Mouse (Mus musculus): Measurements from ENCODE around the gene Ddias. TPM values are rescaled to one million over a fixed set of nuclear protein-coding genes. Genes with fewer than 3 reads are reported as not detected.
A peak's percentile ranks its signal among the peaks of the same experiment; 100 is the strongest.

Gene Ddias
- polyA plus RNA-seq, 2 experiments: 4.0 to 11.4 TPM

GRCm38 (mm10) chr7:92897021-92897420, 23.0 kb upstream of the Ddias start:
- WGBS (ENCODE audit: insufficient replicate concordance): 45% methylated on average over 2 of the region's 2 CpGs
- DNase-seq (ENCODE audit: low read depth in 3 of 3, low spot score in 3 of 3): no peak
- Histone ChIP-seq H3K4me2 (ENCODE audit: low read depth) (no peak overlapping the region), H3K4me3 (ENCODE audit: insufficient read depth in 1 of 2, low read depth in 2 of 2, low read length in 2 of 2) (no peak overlapping the region), H3K4me1 (replicated peaks; ENCODE audit: control insufficient read depth in 2 of 2, insufficient read depth in 2 of 2, low read length in 1 of 2) (no peaks in the 10 kb centered on the region), H3K36me3 (replicated peaks; ENCODE audit: control insufficient read depth, insufficient read depth, low read depth) (no peaks in the 10 kb centered on the region), H3K9me3 (ENCODE audit: control insufficient read depth, low read length) (no peaks in the 10 kb centered on the region), H3K27me3 (ENCODE audit: control insufficient read depth, insufficient read depth, low read length) (no peaks in the 10 kb centered on the region), H3K9ac (replicated peaks) (no peak overlapping the region), H3K27ac (no peak overlapping the region)
- TF ChIP-seq EP300 (IDR thresholded peaks at IDR 0.05; ENCODE audit: low read depth) (no peak), CTCF (IDR thresholded peaks at IDR 0.05; ENCODE audit: low read depth) (peak; percentile 51)
- no peak for ATAC-seq (ENCODE audit: insufficient read depth)

GRCm38 (mm10) chr7:92896036-92896435, 22.0 kb upstream of the Ddias start:
- H3K9ac ChIP-seq (replicated peaks): no peak overlapping the region
- no peak overlapping the region for H3K4me3 ChIP-seq (ENCODE audit: insufficient read depth in 1 of 2, low read depth in 2 of 2, low read length in 2 of 2)
- H3K9me3 ChIP-seq (ENCODE audit: control insufficient read depth, low read length): no peaks in the 10 kb centered on the region
- TF ChIP-seq CTCF (IDR thresholded peaks at IDR 0.05; ENCODE audit: low read depth) (no peak), EP300 (IDR thresholded peaks at IDR 0.05; ENCODE audit: low read depth) (no peak)
- no peaks in the 10 kb centered on the region for H3K36me3 ChIP-seq (replicated peaks; ENCODE audit: control insufficient read depth, insufficient read depth, low read depth)
- H3K27me3 ChIP-seq (ENCODE audit: control insufficient read depth, insufficient read depth, low read length): no peaks in the 10 kb centered on the region
- no peak for ATAC-seq (ENCODE audit: insufficient read depth)
- no peak overlapping the region for H3K4me2 ChIP-seq (ENCODE audit: low read depth)
- H3K4me1 ChIP-seq (replicated peaks; ENCODE audit: control insufficient read depth in 2 of 2, insufficient read depth in 2 of 2, low read length in 1 of 2): no peaks in the 10 kb centered on the region
- WGBS (ENCODE audit: insufficient replicate concordance): 59% methylated on average over 5 of the region's 5 CpGs
- no peak overlapping the region for H3K27ac ChIP-seq
- no peak for DNase-seq (ENCODE audit: low read depth in 3 of 3, low spot score in 3 of 3)

DNA sequence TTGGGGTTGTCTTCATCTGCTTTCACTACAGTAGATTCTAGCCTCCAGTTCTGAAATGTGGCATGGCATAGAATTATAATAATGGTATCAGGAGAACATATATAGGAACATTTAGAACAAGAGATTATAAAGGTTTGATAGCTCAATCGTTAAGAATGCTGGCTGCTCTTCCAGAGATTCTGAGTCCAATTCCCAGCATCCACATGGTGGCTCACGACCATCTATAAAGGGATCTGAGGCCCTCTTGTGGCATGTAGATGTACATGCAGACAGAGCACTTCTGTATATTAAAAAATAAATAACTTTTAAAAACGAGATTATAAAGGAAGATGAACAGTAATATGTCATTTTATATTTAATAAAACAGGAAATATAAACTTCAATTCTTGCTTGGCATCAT, 19.4 kb upstream of the Ddias start:
- Histone ChIP-seq H3K27ac (no peak overlapping the region), H3K9ac (replicated peaks) (no peak overlapping the region), H3K9me3 (ENCODE audit: control insufficient read depth, low read length) (no peaks in the 10 kb centered on the region), H3K4me2 (ENCODE audit: low read depth) (no peak overlapping the region), H3K4me1 (replicated peaks; ENCODE audit: control insufficient read depth in 2 of 2, insufficient read depth in 2 of 2, low read length in 1 of 2) (peaks cover 0 to 2% of the 10 kb centered on the region in 2 experiments; a peak in 2 of 4 replicates), H3K36me3 (replicated peaks; ENCODE audit: control insufficient read depth, insufficient read depth, low read depth) (no peaks in the 10 kb centered on the region), H3K4me3 (ENCODE audit: insufficient read depth in 1 of 2, low read depth in 2 of 2, low read length in 2 of 2) (no peak overlapping the region), H3K27me3 (ENCODE audit: control insufficient read depth, insufficient read depth, low read length) (no peaks in the 10 kb centered on the region)
- ATAC-seq (ENCODE audit: insufficient read depth): peak; percentile 39; the same call in 1 of the 2 replicates
- no peak for DNase-seq (ENCODE audit: low read depth in 3 of 3, low spot score in 3 of 3)
- no peak for TF ChIP-seq EP300 (IDR thresholded peaks at IDR 0.05; ENCODE audit: low read depth)
- TF ChIP-seq CTCF (IDR thresholded peaks at IDR 0.05; ENCODE audit: low read depth): peak; percentile 66
- 28% methylated on average over 3 of the region's 3 CpGs for WGBS (ENCODE audit: insufficient replicate concordance)

- no peak overlapping the region for H3K9ac ChIP-seq (replicated peaks)
- H3K4me1 ChIP-seq (replicated peaks; ENCODE audit: control insufficient read depth in 2 of 2, insufficient read depth in 2 of 2, low read length in 1 of 2): peaks cover 17 to 18% of the 10 kb centered on the region in 2 experiments
- DNase-seq (ENCODE audit: low read depth in 3 of 3, low spot score in 3 of 3) (no peak), ATAC-seq (ENCODE audit: insufficient read depth) (no peak)
- TF ChIP-seq CTCF (IDR thresholded peaks at IDR 0.05; ENCODE audit: low read depth) (no peak), EP300 (IDR thresholded peaks at IDR 0.05; ENCODE audit: low read depth) (no peak)
- no peak overlapping the region for H3K4me2 ChIP-seq (ENCODE audit: low read depth)
- H3K36me3 ChIP-seq (replicated peaks; ENCODE audit: control insufficient read depth, insufficient read depth, low read depth): no peaks in the 10 kb centered on the region
- H3K27me3 ChIP-seq (ENCODE audit: control insufficient read depth, insufficient read depth, low read length): no peaks in the 10 kb centered on the region
- H3K9me3 ChIP-seq (ENCODE audit: control insufficient read depth, low read length): no peaks in the 10 kb centered on the region
- 66% methylated on average over 4 of the region's 4 CpGs for WGBS (ENCODE audit: insufficient replicate concordance)
- H3K27ac ChIP-seq: no peak overlapping the region
- no peak overlapping the region for H3K4me3 ChIP-seq (ENCODE audit: insufficient read depth in 1 of 2, low read depth in 2 of 2, low read length in 2 of 2)
Measured at GRCm38 (mm10) chr7:92890618-92891230, 16.7 kb upstream of the Ddias start.

DNA sequence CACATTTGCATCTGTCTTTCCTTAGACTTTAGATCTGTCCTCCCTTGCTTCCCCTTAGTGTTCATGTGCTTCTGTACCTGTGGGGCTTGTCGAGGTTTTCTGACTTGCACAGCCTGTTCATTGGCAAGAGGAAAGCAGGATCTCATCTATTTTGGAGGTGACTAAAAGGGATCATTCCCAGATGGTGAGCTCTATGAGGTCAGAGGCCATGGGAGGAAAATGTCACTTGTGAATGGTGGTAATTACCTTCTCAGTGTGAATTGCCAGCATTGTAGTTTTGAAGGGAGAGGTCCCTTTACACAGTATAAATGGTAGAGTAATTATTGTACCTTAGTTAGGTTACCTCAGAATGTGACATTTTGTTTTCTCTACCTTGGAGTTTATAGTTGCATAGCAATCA, 16.2 kb upstream of the Ddias start:
- no peak overlapping the region for H3K4me3 ChIP-seq (ENCODE audit: insufficient read depth in 1 of 2, low read depth in 2 of 2, low read length in 2 of 2)
- H3K4me2 ChIP-seq (ENCODE audit: low read depth): no peak overlapping the region
- no peaks in the 10 kb centered on the region for H3K9me3 ChIP-seq (ENCODE audit: control insufficient read depth, low read length)
- 57% methylated on average over 1 of the region's 1 CpGs for WGBS (ENCODE audit: insufficient replicate concordance)
- H3K4me1 ChIP-seq (replicated peaks; ENCODE audit: control insufficient read depth in 2 of 2, insufficient read depth in 2 of 2, low read length in 1 of 2): peaks cover 22 to 23% of the 10 kb centered on the region in 2 experiments
- DNase-seq (ENCODE audit: low read depth in 3 of 3, low spot score in 3 of 3): no peak
- no peaks in the 10 kb centered on the region; the same call in 1 of the 2 replicates for H3K36me3 ChIP-seq (replicated peaks; ENCODE audit: control insufficient read depth, insufficient read depth, low read depth)
- no peak for ATAC-seq (ENCODE audit: insufficient read depth)
- no peaks in the 10 kb centered on the region for H3K27me3 ChIP-seq (ENCODE audit: control insufficient read depth, insufficient read depth, low read length)
- H3K9ac ChIP-seq (replicated peaks): no peak overlapping the region
- H3K27ac ChIP-seq: no peak overlapping the region
- TF ChIP-seq EP300 (IDR thresholded peaks at IDR 0.05; ENCODE audit: low read depth) (no peak), CTCF (IDR thresholded peaks at IDR 0.05; ENCODE audit: low read depth) (no peak)
